Mouse (Mus musculus): ENCODE results near the gene Med26. TPM values are rescaled to one million over a fixed set of nuclear protein-coding genes. Genes with fewer than 3 reads are reported as not detected.

Gene Med26
- 6.5 TPM for polyA plus RNA-seq (2015; fragmentation: Illumina TruSeq; extraction: RNeasy Lipid Tissue Mini Kit (QIAGEN cat#74804); ENCODE audit: low read depth, low replicate concordance)

DNA sequence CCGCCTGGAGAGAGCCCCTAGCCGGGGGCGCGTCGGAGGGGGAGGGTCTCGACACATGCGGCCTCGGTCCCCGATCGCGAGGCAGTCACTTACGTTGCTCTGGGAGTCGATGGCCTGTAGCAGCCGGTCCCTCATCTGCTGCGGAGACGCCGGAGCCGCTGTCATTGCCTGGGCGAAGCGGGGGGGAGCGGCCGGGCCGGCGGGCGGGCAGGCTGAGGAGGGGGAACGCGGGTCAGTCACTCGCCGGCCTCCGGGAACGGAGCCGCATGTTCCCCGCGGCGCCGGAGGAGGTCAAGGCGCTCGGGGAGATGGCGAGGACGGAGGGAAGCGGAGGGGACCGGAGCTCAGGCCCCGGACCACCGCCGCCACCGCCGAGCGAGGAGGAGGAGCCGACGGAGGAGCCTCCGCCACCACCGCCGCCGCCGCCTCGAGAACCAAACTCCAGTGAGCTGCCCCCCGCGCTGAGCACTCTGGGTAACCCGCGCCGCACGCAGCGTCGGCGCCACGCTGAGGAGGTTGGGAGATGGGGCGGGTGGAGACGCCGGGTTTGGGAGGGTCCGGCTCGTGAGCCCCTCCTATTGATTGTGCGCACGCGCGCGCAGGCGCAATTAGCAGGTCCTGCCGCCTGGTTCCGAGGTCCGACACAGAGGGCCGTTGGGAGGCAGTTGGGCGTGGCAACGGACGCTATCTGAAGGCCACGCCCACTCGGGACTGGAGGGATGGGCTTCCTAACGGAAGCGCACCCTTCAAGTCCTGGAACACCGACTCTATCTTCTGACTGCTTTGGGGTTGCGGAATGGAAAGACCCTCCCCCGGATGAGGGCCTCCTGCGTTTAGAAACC is at the start of gene Med26:
Gene Med26, minus strand, starts transcription at position 469 of the 842 bp plus-strand sequence.

DNA sequence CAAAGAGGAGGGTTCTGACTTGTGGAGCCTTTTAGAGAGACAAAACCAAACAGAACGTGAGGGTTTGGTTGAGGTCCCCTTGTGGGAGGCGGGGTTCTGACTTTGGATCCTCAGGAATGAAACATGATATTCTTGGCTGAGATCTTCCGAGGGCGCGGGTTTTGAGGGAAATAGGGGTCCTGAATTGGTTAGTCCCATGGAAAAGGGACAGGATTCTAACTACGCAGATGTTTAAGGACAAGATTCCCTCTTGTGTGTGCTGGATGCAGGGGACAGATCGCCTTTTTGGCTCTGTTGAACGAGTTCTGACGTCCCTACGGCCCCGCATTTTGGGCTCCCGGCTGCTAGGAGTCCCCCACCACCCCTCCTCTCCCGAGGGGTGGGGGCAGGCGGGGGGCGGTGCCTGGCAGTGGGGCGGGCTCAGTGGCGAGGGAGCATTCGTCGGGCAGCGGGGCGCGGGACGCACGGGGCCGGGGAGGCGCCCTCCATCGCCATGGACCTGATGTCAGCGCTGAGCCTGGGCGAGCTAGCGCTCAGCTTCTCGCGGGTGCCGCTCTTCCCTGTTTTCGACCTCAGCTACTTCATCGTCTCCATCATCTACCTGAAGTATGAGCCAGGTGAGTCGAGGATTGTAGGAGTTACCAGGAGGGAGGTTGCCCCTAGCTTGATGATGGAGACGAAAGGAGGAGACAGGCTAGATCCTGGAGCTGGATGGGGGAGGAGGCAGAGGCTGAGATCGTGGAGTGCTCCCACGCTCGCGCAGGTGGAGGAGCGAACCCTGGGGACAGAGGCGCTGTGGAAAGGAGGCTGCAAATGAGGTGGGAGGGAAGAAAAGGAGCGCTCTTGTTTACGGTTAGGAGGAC is 23.8 kb upstream of the Med26 start, which contains the start of gene Tmem38a:
Gene Tmem38a, plus strand, starts transcription at position 445 of the 863 bp plus-strand sequence.

DNA sequence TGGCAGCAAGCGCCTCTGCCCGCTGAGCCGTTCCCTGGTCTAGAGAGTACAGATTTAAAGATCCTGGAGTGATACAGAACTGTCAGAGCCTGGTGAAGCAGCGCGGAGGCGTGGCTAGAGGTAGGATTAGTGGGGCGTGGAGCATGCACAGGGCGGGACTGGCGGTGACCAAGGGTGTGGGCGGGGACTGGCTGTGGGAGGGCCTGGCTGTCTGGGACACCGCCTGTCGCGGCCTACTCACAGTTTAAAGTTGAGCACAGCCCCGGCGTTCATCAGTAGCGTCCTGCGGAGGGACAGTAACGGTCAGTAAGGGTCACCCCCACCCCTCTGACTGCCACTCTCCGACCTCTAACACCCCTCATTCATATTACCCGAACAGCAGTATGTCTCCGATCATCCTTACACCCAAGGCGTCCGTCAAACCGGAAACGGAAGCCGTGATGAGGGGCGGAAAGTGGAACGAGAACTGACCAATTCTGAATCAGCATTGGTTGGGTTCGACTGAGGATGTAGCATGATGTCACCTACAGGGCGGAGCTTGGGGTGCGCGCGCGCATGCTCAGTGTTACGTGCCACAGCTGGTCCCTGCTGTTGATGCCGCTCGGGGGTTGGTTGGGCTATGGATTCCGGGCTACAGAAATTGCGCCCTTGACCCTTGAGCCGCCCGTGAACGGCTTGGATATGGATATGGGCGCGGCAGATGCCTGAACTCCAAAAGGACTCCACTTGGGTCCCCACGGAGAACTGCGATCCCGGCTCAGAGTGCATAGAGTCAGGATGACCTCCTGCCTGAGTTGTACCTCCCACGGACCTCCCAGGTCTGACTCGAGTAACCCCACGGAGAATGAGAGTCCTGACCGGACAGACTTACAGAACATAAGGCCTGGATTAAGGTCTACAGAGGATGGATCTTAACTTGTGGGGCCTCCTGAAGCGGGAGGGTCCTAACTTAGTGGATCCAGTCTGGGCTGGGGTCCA is 22.9 kb upstream of the Med26 start, which contains the start of gene Smim7:
Gene Smim7, minus strand, starts transcription at position 456 of the 978 bp plus-strand sequence.

DNA sequence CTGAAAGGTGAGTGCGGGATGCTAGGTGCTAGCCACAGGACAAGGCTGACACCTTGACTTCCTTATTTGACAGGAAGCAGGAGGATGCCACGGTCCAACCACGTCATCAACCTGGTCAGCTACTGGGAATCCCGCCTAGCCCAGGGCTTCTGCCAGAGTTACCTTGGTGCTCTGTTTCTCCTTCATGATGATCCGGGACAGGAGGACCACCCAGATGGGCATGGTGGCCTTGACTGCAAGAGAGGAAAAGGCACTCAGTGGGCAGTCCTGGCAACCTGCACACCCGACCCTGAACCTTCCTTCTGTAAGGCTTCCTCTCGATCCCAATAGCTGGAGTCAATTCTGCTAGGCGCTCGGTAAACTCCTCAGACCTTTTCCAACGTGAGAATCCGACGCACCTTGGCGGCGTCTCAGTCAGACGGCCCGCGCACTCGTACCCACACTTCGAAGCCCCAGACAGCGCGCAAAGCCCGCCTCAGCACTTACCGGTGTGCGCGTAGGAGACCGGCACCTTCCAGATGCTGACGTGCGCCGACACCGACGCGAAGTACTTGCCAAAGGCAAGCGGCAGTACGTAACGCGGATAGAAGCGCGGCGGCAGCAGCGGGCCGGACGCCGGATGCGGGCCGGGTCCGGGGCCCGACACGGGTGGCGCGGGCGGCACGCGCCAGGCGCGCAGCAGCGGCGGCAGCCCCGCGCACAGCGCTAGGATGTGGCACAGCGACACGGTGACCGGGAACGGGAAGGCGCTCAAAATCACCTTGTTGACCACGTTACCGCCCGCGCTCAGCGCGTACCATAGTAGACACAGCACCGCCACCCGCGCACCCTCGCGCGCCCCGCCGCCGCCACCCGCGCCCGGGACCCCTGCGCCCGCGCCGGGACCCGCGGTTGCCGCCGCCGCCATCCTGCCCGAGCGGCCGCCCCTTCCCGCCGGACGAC is 56.1 kb downstream of the Med26 start, which contains the start of gene Slc35e1:
Gene Slc35e1, minus strand, starts transcription at position 935 of the 942 bp plus-strand sequence.

DNA sequence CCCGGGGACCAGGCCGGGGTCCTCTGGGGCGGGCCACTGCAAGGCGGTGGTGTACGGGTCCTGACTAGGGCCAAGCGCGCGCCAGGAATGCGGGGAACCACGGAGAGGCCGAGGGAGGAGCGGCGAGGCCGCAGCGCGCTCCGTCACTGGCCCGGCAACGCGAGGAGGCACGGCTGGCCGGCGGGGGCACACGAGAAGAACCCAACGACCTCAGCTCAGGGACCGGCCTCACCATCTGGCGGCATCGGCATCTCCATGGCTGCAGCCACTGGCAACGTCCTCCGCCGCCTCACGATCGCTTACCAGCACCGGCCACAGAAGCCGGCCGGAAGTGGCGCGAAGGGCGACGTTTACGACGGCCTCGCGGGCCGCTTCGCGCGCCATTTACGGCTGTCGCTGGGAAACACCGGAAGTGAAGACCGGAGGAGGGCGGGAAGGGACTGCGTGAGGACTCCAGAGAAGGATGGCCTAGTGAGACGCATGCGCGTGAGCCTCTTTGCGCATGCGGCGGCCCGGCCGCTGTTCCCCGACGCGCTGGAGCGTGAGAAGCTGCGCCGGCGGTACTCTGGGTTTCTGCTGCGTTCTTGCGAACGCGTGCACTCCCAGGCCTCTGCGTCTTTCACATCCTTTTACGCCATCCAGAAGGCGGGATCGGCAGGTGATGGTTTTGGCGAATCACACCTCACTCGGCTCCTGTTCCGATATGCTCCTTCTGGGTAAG is 73.1 kb downstream of the Med26 start, which contains the start of gene Cherp:
Gene Cherp, minus strand, starts transcription at position 401 of the 721 bp plus-strand sequence.

Other genes with a start within 250 kb of the Med26 start
- 3.9 TPM for gene Gm10282, start 243.0 kb downstream of the Med26 start, polyA plus RNA-seq (2015; fragmentation: Illumina TruSeq; extraction: RNeasy Lipid Tissue Mini Kit (QIAGEN cat#74804); ENCODE audit: low read depth, low replicate concordance)
- gene Klf2, start 229.2 kb downstream of the Med26 start, polyA plus RNA-seq (2015; fragmentation: Illumina TruSeq; extraction: RNeasy Lipid Tissue Mini Kit (QIAGEN cat#74804); ENCODE audit: low read depth, low replicate concordance): 10.3 TPM
- 45.5 TPM for gene Eps15l1, start 126.8 kb downstream of the Med26 start, polyA plus RNA-seq (2015; fragmentation: Illumina TruSeq; extraction: RNeasy Lipid Tissue Mini Kit (QIAGEN cat#74804); ENCODE audit: low read depth, low replicate concordance)
- 2.2 TPM for gene Calr3, start 104.4 kb downstream of the Med26 start, polyA plus RNA-seq (2015; fragmentation: Illumina TruSeq; extraction: RNeasy Lipid Tissue Mini Kit (QIAGEN cat#74804); ENCODE audit: low read depth, low replicate concordance)
- 7.6 TPM for gene 1700030K09Rik, start 104.4 kb downstream of the Med26 start, polyA plus RNA-seq (2015; fragmentation: Illumina TruSeq; extraction: RNeasy Lipid Tissue Mini Kit (QIAGEN cat#74804); ENCODE audit: low read depth, low replicate concordance)
- 37.2 TPM for gene Cherp, start 73.0 kb downstream of the Med26 start, polyA plus RNA-seq (2015; fragmentation: Illumina TruSeq; extraction: RNeasy Lipid Tissue Mini Kit (QIAGEN cat#74804); ENCODE audit: low read depth, low replicate concordance)
- 37.9 TPM for gene Slc35e1, start 55.7 kb downstream of the Med26 start, polyA plus RNA-seq (2015; fragmentation: Illumina TruSeq; extraction: RNeasy Lipid Tissue Mini Kit (QIAGEN cat#74804); ENCODE audit: low read depth, low replicate concordance)
- 146 TPM for gene Smim7, start 22.8 kb upstream of the Med26 start, polyA plus RNA-seq (2015; fragmentation: Illumina TruSeq; extraction: RNeasy Lipid Tissue Mini Kit (QIAGEN cat#74804); ENCODE audit: low read depth, low replicate concordance)
- 152 TPM for gene Tmem38a, start 23.8 kb upstream of the Med26 start, polyA plus RNA-seq (2015; fragmentation: Illumina TruSeq; extraction: RNeasy Lipid Tissue Mini Kit (QIAGEN cat#74804); ENCODE audit: low read depth, low replicate concordance)
- 27.6 TPM for gene Nwd1, start 98.4 kb upstream of the Med26 start, polyA plus RNA-seq (2015; fragmentation: Illumina TruSeq; extraction: RNeasy Lipid Tissue Mini Kit (QIAGEN cat#74804); ENCODE audit: low read depth, low replicate concordance)
- 88.5 TPM for gene Sin3b, start 175.0 kb upstream of the Med26 start, polyA plus RNA-seq (2015; fragmentation: Illumina TruSeq; extraction: RNeasy Lipid Tissue Mini Kit (QIAGEN cat#74804); ENCODE audit: low read depth, low replicate concordance)
- gene F2rl3, start 213.6 kb upstream of the Med26 start, polyA plus RNA-seq (2015; fragmentation: Illumina TruSeq; extraction: RNeasy Lipid Tissue Mini Kit (QIAGEN cat#74804); ENCODE audit: low read depth, low replicate concordance): not detected

All from brain, adult 10 weeks (tissue).